Mouse (Mus musculus) layer of hippocampus, adult 18-20 months (tissue): ENCODE measurements at regions not wholly inside any gene's neighbourhood (a gene's known extent, or its start where the extent isn't known, plus 50 kb on each side); places are given as distances from the start of the nearest gene placed in this dataset.
A peak's percentile ranks its signal among the peaks of the same experiment; 100 is the strongest.

ENCODE experiments used
- DNase-seq, 2 experiments: peaks; one replicate each; pipeline ENCODE4 v3.0.0; 2022; ENCODE audit warnings: low spot score in 2 of 2

- peak; percentile 9 to 67 for DNase-seq
Observed at GRCm38 (mm10) chr12:10223832-10224231, 145.9 kb upstream of the Nt5c1b start.

- no peak for DNase-seq
Observed at GRCm38 (mm10) chr12:10231144-10231543, 138.6 kb upstream of the Nt5c1b start.

- DNase-seq: no peak
Observed at GRCm38 (mm10) chr12:10231683-10232082, 138.1 kb upstream of the Nt5c1b start.

- DNase-seq: no peak
Observed at GRCm38 (mm10) chr12:10248110-10248509, 121.7 kb upstream of the Nt5c1b start.

- no peak for DNase-seq
Observed at GRCm38 (mm10) chr12:10256385-10256784, 113.4 kb upstream of the Nt5c1b start.

GRCm38 (mm10) chr12:10266201-10266600 lies 103.6 kb upstream of the Nt5c1b start:
- DNase-seq: no peak

- peak; percentile 3 to 46 for DNase-seq
Observed at GRCm38 (mm10) chr12:10272038-10272437, 97.7 kb upstream of the Nt5c1b start.

GRCm38 (mm10) chr12:10275226-10275625 lies 94.5 kb upstream of the Nt5c1b start:
- no peak for DNase-seq

GRCm38 (mm10) chr12:10292646-10293045 lies 77.1 kb upstream of the Nt5c1b start:
- no peak for DNase-seq

GRCm38 (mm10) chr12:10305970-10306369 lies 63.8 kb upstream of the Nt5c1b start:
- no peak for DNase-seq
